Mouse (Mus musculus): ENCODE results near the gene Slc6a12.

GRCm38 (mm10) chr6:121376159-121376558 lies 33.3 kb downstream of the Slc6a12 start:
- TF ChIP-seq CTCF (IDR thresholded peaks at IDR 0.05) (no peak), EP300 (IDR thresholded peaks at IDR 0.05; ENCODE audit: insufficient read depth, low read depth, low read length) (no peak), POLR2A (IDR thresholded peaks at IDR 0.05; ENCODE audit: insufficient read depth, low read depth, low read length) (no peak)

All from heart, adult 2 months (tissue).